Mouse (Mus musculus) liver, embryonic 16.5 days (tissue): ENCODE results near the gene Egfl8. TPM values are rescaled to one million over a fixed set of nuclear protein-coding genes. Genes with fewer than 3 reads are reported as not detected.

ENCODE experiments used
- ATAC-seq: fragments of 200-750 bp; cut with Nextera tagmentation; 2 replicates; pipeline ENCODE4 v1.8.0; 2017; ENCODE audit warnings: low read depth, mild to moderate bottlenecking, moderate number of reproducible peaks, moderate library complexity
- H3K27ac ChIP-seq: fragments of 300-500 bp; sonication (generic); 2 replicates; pipeline ENCODE4 v1.5.1; 2014; ENCODE audit warnings: mild to moderate bottlenecking, low read length
- H3K27me3 ChIP-seq: fragments of 300-500 bp; sonication (generic); 2 replicates; pipeline ENCODE4 v1.6.1; 2014; ENCODE audit warnings: low read depth, low read length, mixed read lengths; ENCODE audit not compliant: control insufficient read depth, insufficient read depth
- H3K36me3 ChIP-seq: fragments of 300-500 bp; sonication (generic); 2 replicates; pipeline ENCODE4 v1.6.1; 2014; ENCODE audit warnings: mild to moderate bottlenecking; ENCODE audit not compliant: control insufficient read depth, insufficient read depth
- H3K4me1 ChIP-seq: fragments of 300-500 bp; sonication (generic); 2 replicates; pipeline ENCODE4 v1.6.1; 2014; ENCODE audit warnings: low read depth, low read length, mixed read lengths; ENCODE audit not compliant: control insufficient read depth
- H3K4me2 ChIP-seq: fragments of 300-500 bp; sonication (generic); 2 replicates; pipeline ENCODE4 v1.6.1; 2014; ENCODE audit warnings: low read depth, low read length, mixed read lengths
- H3K4me3 ChIP-seq: fragments of 300-500 bp; sonication (generic); 2 replicates; pipeline ENCODE4 v1.5.1; 2014; ENCODE audit warnings: low read depth, mild to moderate bottlenecking, low read length
- H3K9ac ChIP-seq: fragments of 300-500 bp; sonication (generic); 2 replicates; pipeline ENCODE4 v1.6.1; 2014; ENCODE audit warnings: low read depth, low read length
- H3K9me3 ChIP-seq: fragments of 300-500 bp; sonication (generic); replicated peaks from 2 replicates; pipeline ENCODE4 v1.6.1; 2016; ENCODE audit warnings: low read length; ENCODE audit not compliant: control insufficient read depth
- WGBS: fragments of 180-500 bp; shearing (Covaris S2); extraction: QIAGEN DNeasy Blood & Tissue Kit; methylation state at CpG from one replicate; pipeline ENCODE4 v1.1.7; 2014; ENCODE audit not compliant: insufficient replicate concordance; 5-methylcytosine and 5-hydroxymethylcytosine counted together
- polyA plus RNA-seq: library from polyadenylated mRNA; unstranded; fragments of >200 nt; fragmentation: Nextera tagmentation; extraction: Ambion mirVana; gene quantifications from 2 replicates; pipeline ENCODE4 v1.2.1, GENCODE M21; 2015

Egfl8 gene
- polyA plus RNA-seq, 1 experiment from 2014 or later: 0.33 TPM

GRCm38 (mm10) chr17:34590154-34590987 is 25.4 kb downstream of the Egfl8 start:
- peak overlapping the region; percentile 95; the same call in 1 of the 2 replicates for H3K9ac ChIP-seq
- 38% methylated on average over 15 of the region's 15 CpGs for WGBS
- no peaks in the 10 kb centered on the region for H3K27me3 ChIP-seq
- peak overlapping the region; percentile 89 for H3K27ac ChIP-seq
- peaks cover 4% of the 10 kb centered on the region for H3K36me3 ChIP-seq
- H3K9me3 ChIP-seq: no peaks in the 10 kb centered on the region
- H3K4me3 ChIP-seq: peak overlapping the region; percentile 83
- H3K4me1 ChIP-seq: peaks cover 67% of the 10 kb centered on the region
- peak overlapping the region; percentile 100 for H3K4me2 ChIP-seq
- ATAC-seq: no peak

GRCm38 (mm10) chr17:34589681-34590101 is 26.1 kb downstream of the Egfl8 start, which contains the start of gene Gpsm3:
TSS of gene Gpsm3 (plus strand) at chr17:34589806.
- ATAC-seq: no peak
- H3K4me2 ChIP-seq: peak within 1 kb of the TSS; percentile 100
- peak within 1 kb of the TSS; percentile 95; the same call in 1 of the 2 replicates for H3K9ac ChIP-seq
- H3K27me3 ChIP-seq: no peaks in the 10 kb centered on the region
- peak within 1 kb of the TSS; percentile 83 for H3K4me3 ChIP-seq
- peaks cover 2% of the 10 kb centered on the region; the same call in 1 of the 2 replicates for H3K36me3 ChIP-seq
- peaks cover 67% of the 10 kb centered on the region for H3K4me1 ChIP-seq
- peak within 1 kb of the TSS; percentile 89 for H3K27ac ChIP-seq
- no peaks in the 10 kb centered on the region for H3K9me3 ChIP-seq
- WGBS: 4% methylated on average over 7 of the region's 7 CpGs

DNA sequence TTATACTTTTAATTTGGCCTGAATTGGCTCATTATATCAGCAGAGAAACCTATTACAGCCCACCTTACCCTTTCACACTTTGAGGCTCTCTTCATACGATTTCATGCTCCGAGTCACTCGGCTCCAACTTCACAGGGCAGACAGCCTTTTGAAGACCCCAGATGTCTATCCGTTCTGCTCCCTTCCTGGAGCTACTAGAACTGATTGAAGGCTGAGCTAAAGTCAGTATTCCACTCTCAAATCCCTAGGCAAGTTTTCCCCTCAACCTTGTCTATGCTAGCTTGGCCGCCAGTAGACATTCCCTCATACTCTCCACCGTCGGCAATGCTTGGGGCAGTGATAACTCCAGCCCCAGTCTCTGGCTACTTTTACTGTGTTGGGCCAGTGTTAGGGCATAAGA is 26.6 kb downstream of the Egfl8 start:
- 23% methylated on average over 7 of the region's 7 CpGs for WGBS
- Histone ChIP-seq H3K4me3 (peak overlapping the region; percentile 83), H3K4me2 (peak overlapping the region; percentile 100), H3K36me3 (no peaks in the 10 kb centered on the region), H3K27ac (peak overlapping the region; percentile 89), H3K9me3 (no peaks in the 10 kb centered on the region), H3K9ac (peak overlapping the region; percentile 37; the same call in 1 of the 2 replicates), H3K4me1 (peaks cover 67% of the 10 kb centered on the region), H3K27me3 (no peaks in the 10 kb centered on the region)
- ATAC-seq: no peak

DNA sequence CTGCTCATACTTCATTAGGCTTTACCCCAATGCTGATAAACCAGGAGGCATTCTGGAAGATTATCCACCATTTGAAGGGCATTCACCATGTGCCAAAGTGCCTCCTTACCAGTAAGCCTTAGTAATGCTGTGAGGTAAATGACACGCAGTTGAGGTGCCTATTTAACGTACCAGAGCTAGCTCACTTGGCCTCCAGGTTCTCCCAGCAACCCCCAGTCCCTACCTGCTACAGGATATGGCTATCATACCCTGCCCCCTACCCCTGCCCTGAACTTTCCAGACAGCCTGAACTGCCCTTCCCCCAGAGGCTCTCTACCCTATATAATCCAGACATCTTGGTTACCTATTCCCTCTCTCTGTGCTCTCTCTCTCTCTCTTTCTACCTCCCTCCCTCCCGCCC is 27.0 kb downstream of the Egfl8 start:
- WGBS: 47% methylated on average over 3 of the region's 3 CpGs
- H3K27ac ChIP-seq: peak overlapping the region; percentile 26; the same call in 1 of the 2 replicates
- H3K36me3 ChIP-seq: no peaks in the 10 kb centered on the region
- H3K4me1 ChIP-seq: peaks cover 63% of the 10 kb centered on the region
- no peak for ATAC-seq
- H3K9ac ChIP-seq: peak overlapping the region; percentile 15; the same call in 1 of the 2 replicates
- H3K4me3 ChIP-seq: no peak overlapping the region
- H3K27me3 ChIP-seq: no peaks in the 10 kb centered on the region
- H3K4me2 ChIP-seq: peak overlapping the region; percentile 100; the same call in 1 of the 2 replicates
- H3K9me3 ChIP-seq: no peaks in the 10 kb centered on the region

DNA sequence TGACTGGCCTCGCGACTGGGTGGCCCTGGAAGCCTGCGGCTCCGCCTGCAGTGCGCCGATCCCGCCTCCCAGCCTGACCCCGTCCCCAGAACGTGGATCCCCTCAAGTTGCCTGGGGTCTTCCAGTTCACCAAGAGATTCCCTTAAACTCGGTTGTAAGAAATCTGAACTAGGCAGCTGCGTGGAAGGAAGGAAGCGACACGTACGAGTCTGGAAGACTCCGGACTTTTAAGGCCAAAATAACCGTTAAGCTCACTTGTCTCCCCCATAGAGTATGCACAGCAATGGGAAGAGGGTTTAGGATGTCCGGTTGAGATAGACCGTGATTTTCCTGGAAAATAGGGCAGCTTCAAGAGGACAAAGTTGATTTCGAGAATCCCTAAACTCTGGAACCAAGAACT is 28.0 kb downstream of the Egfl8 start:
- no peak for ATAC-seq
- H3K4me2 ChIP-seq: peak overlapping the region; percentile 100
- H3K27me3 ChIP-seq: no peaks in the 10 kb centered on the region
- H3K4me1 ChIP-seq: peaks cover 53% of the 10 kb centered on the region
- H3K4me3 ChIP-seq: peak overlapping the region; percentile 93
- H3K9ac ChIP-seq: peak overlapping the region; percentile 92
- no peaks in the 10 kb centered on the region for H3K9me3 ChIP-seq
- WGBS: under 1% methylated on average over 19 of the region's 19 CpGs
- H3K36me3 ChIP-seq: no peaks in the 10 kb centered on the region
- H3K27ac ChIP-seq: peak overlapping the region; percentile 72

- Histone ChIP-seq H3K4me2 (peak overlapping the region; percentile 100), H3K27ac (peak overlapping the region; percentile 83), H3K4me3 (peak overlapping the region; percentile 93), H3K9ac (peak overlapping the region; percentile 92), H3K4me1 (peaks cover 49% of the 10 kb centered on the region), H3K9me3 (no peaks in the 10 kb centered on the region), H3K36me3 (no peaks in the 10 kb centered on the region), H3K27me3 (no peaks in the 10 kb centered on the region)
- ATAC-seq: peak; percentile 89
- WGBS: 1% methylated on average over 49 of the region's 50 CpGs
These were observed 28.4 kb downstream of the Egfl8 start for GRCm38 (mm10) chr17:34587423-34587811.

GRCm38 (mm10) chr17:34586796-34587422 is 28.9 kb downstream of the Egfl8 start:
- H3K9me3 ChIP-seq: no peaks in the 10 kb centered on the region
- peak overlapping the region; percentile 83 for H3K27ac ChIP-seq
- peaks cover 48% of the 10 kb centered on the region for H3K4me1 ChIP-seq

GRCm38 (mm10) chr17:34585877-34586771 is 29.6 kb downstream of the Egfl8 start:
- Histone ChIP-seq H3K9me3 (no peaks in the 10 kb centered on the region), H3K27ac (no peak overlapping the region), H3K4me2 (peak overlapping the region; percentile 100), H3K27me3 (no peaks in the 10 kb centered on the region), H3K4me3 (peak overlapping the region; percentile 93), H3K9ac (peak overlapping the region; percentile 82; the same call in 1 of the 2 replicates), H3K4me1 (peaks cover 42% of the 10 kb centered on the region), H3K36me3 (no peaks in the 10 kb centered on the region)
- 47% methylated on average over 32 of the region's 32 CpGs for WGBS
- no peak for ATAC-seq

More at GRCm38 (mm10) chr17:34586796-34587422, 28.9 kb downstream of the Egfl8 start:
- no peaks in the 10 kb centered on the region for H3K36me3 ChIP-seq
- peak overlapping the region; percentile 82 for H3K9ac ChIP-seq
- under 1% methylated on average over 38 of the region's 38 CpGs for WGBS
- H3K27me3 ChIP-seq: no peaks in the 10 kb centered on the region
- peak; percentile 77 for ATAC-seq
- peak overlapping the region; percentile 100 for H3K4me2 ChIP-seq
- H3K4me3 ChIP-seq: peak overlapping the region; percentile 93
